Mouse (Mus musculus) liver, embryonic 12.5 days (tissue): Measurements from ENCODE around the gene A630095E13Rik. TPM values are rescaled to one million over a fixed set of nuclear protein-coding genes. Genes with fewer than 3 reads are reported as not detected.
"Not testable (repeated sequence)": the region's sequence is repeated elsewhere in the genome, so short reads cannot be mapped to it uniquely, and the experiment has no call there.

ENCODE experiments used
- ATAC-seq: fragments of 200-750 bp; cut with Nextera tagmentation; 2 replicates; pipeline ENCODE4 v1.8.0; 2017; ENCODE audit warnings: moderate number of reproducible peaks, mild to moderate bottlenecking, moderate library complexity
- H3K27ac ChIP-seq: fragments of 300-500 bp; sonication (generic); 2 replicates; pipeline ENCODE4 v1.5.1; 2016; ENCODE audit warnings: mild to moderate bottlenecking
- H3K27me3 ChIP-seq: fragments of 300-500 bp; sonication (generic); replicated peaks from 2 replicates; pipeline ENCODE4 v1.6.1; 2016; ENCODE audit warnings: mild to moderate bottlenecking, moderate library complexity
- H3K36me3 ChIP-seq: fragments of 300-500 bp; sonication (generic); 2 replicates; pipeline ENCODE4 v1.6.1; 2016; ENCODE audit warnings: mild to moderate bottlenecking, moderate library complexity
- H3K4me1 ChIP-seq: fragments of 300-500 bp; sonication (generic); 2 replicates; pipeline ENCODE4 v1.6.1; 2016
- H3K4me2 ChIP-seq: fragments of 300-500 bp; sonication (generic); 2 replicates; pipeline ENCODE4 v1.6.1; 2016; ENCODE audit warnings: mild to moderate bottlenecking, moderate library complexity
- H3K4me3 ChIP-seq: fragments of 300-500 bp; sonication (generic); 2 replicates; pipeline ENCODE4 v1.5.1; 2016; ENCODE audit warnings: mild to moderate bottlenecking, moderate library complexity
- H3K9ac ChIP-seq: fragments of 300-500 bp; sonication (generic); 2 replicates; pipeline ENCODE4 v1.6.1; 2016; ENCODE audit warnings: mild to moderate bottlenecking, moderate library complexity
- H3K9me3 ChIP-seq: fragments of 300-500 bp; sonication (generic); replicated peaks from 2 replicates; pipeline ENCODE4 v1.6.1; 2016; ENCODE audit warnings: mild to moderate bottlenecking, moderate library complexity
- WGBS: fragments of 180-500 bp; shearing (Covaris S2); methylation state at CpG from one replicate; pipeline ENCODE4 v1.1.7; 2016; ENCODE audit not compliant: insufficient replicate concordance; 5-methylcytosine and 5-hydroxymethylcytosine counted together
- polyA plus RNA-seq: library from polyadenylated mRNA; unstranded; fragments of >200 nt; fragmentation: Nextera tagmentation; extraction: Ambion mirVana; gene quantifications from 2 replicates; pipeline ENCODE4 v1.2.1, GENCODE M21; 2016

A630095E13Rik gene
- polyA plus RNA-seq: not detected in 2 replicates

DNA sequence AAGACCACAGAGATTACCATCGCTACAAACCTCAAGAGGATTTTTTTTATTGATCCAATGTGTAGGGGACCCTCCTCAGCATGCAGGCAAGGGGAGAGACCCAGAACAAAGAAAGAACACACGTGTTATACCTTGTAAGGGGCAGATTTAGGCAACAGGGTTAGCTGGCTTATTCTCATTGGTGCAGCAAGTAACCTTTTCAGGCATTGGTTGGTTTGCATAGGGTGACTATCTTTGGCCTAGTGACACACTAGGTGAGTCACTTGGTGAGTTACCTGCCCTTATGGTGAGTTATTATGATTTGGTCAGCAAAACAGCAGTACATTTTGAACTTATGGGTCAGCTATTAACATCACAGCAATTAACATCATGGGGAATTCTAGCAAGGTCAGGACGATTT lies at the start of gene A630095E13Rik:
TSS of gene A630095E13Rik (minus strand) at position 101 of the 400 bp plus-strand sequence.
- not testable (repeated sequence) for H3K36me3 ChIP-seq, H3K4me1 ChIP-seq, H3K27ac ChIP-seq, H3K4me3 ChIP-seq, H3K9me3 ChIP-seq, ATAC-seq, H3K27me3 ChIP-seq, H3K9ac ChIP-seq, H3K4me2 ChIP-seq
- whole genome bisulfite sequencing: 32% methylated on average over 3 of the region's 3 CpGs

DNA sequence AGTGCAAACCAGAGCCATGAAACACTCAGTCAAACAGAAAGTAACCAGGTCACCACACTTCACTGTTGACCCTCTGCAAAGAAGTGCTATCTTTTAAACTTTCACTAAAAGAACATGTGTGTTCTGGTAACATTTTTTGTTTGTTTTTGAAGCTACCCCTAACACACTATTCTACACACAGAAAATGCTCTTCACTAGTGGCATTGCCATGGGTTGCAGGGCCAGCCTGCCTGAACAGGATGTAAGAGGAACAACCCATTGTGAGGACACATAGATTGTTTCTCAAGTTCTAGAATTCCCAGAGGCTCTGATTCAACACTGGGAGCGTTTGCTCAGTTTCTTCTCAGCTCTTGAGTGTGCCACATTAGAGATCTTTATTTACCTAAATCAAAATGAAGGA lies 49.7 kb upstream of the A630095E13Rik start, which contains the start of gene Acrv1:
TSS of gene Acrv1 (plus strand) at position 301 of the 400 bp plus-strand sequence.
- H3K4me3 ChIP-seq: no peak within 1 kb of the TSS
- H3K9me3 ChIP-seq: no peaks in the 10 kb centered on the region
- H3K4me1 ChIP-seq: no peaks in the 10 kb centered on the region
- H3K4me2 ChIP-seq: no peak within 1 kb of the TSS
- H3K27ac ChIP-seq: no peak within 1 kb of the TSS
- WGBS: 36% methylated on average over 1 of the region's 1 CpGs
- H3K27me3 ChIP-seq: no peaks in the 10 kb centered on the region
- no peak within 1 kb of the TSS for H3K9ac ChIP-seq
- no peak for ATAC-seq
- H3K36me3 ChIP-seq: no peaks in the 10 kb centered on the region

DNA sequence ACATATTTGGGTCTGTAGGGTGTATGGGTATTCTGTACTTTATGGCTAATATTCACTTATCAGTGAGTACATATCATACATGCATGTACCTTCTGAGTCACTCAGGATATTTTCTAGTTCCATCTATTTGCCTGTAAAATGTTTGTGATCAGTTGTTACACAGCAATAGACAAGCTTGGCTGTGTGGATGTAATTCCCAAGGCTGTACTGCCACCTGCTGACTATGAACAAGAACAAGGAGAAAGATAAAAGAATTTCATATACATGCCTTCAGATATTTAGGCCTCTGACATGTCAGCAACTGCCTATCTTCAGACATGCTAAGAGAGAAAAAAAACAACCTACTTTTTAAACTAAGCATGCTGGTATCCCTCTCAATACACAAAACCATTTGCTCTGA lies 44.2 kb upstream of the A630095E13Rik start:
- no peaks in the 10 kb centered on the region for H3K36me3 ChIP-seq
- H3K4me1 ChIP-seq: no peaks in the 10 kb centered on the region
- no peaks in the 10 kb centered on the region for H3K9me3 ChIP-seq
- no peak overlapping the region for H3K4me2 ChIP-seq
- no peak overlapping the region for H3K9ac ChIP-seq
- no peak overlapping the region for H3K4me3 ChIP-seq
- H3K27ac ChIP-seq: no peak overlapping the region
- no peak for ATAC-seq
- no peaks in the 10 kb centered on the region for H3K27me3 ChIP-seq

DNA sequence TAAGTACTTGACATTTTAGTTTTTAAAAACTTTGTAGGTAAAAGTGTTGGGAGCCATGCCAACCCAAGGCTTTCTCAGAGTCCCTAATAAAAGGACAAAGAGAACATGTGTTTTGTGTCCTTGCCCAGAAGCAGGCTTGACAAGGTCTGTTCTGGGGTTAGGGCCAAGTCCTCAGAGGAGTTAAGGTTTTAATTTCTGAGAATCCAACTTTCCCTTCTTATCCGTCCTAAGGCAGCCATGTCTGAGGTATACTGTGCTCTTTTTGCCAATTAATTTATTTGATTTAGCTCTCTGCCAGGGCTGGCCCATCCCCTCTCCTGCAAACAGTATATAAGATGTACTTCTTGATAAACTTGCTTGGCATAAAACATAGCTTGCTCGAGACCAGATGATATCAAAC lies 38.2 kb upstream of the A630095E13Rik start:
- Histone ChIP-seq H3K36me3 (no peaks in the 10 kb centered on the region), H3K4me2 (no peak overlapping the region), H3K4me3 (no peak overlapping the region), H3K4me1 (no peaks in the 10 kb centered on the region), H3K9ac (no peak overlapping the region), H3K9me3 (no peaks in the 10 kb centered on the region), H3K27me3 (no peaks in the 10 kb centered on the region), H3K27ac (no peak overlapping the region)
- no peak for ATAC-seq
- 55% methylated on average over 2 of the region's 2 CpGs for WGBS

Other genes with a start within 250 kb of the A630095E13Rik start
- not detected in 2 replicates for gene Gm7257, start 211.5 kb downstream of the A630095E13Rik start, polyA plus RNA-seq
- gene Gm9513, start 167.7 kb downstream of the A630095E13Rik start, polyA plus RNA-seq: not detected in 2 replicates
- gene Gm5615, start 101.4 kb downstream of the A630095E13Rik start, polyA plus RNA-seq: not detected in 2 replicates
- gene Gm17689, start 60.7 kb downstream of the A630095E13Rik start, polyA plus RNA-seq: not detected in 2 replicates
- gene Acrv1, start 49.8 kb upstream of the A630095E13Rik start, polyA plus RNA-seq: not detected in 2 replicates
- 29.4 and 31.5 TPM in 2 replicates for gene Chek1, start 83.7 kb upstream of the A630095E13Rik start, polyA plus RNA-seq
- gene Stt3a, start 124.3 kb upstream of the A630095E13Rik start, polyA plus RNA-seq: 218 and 227 TPM in 2 replicates
- gene Ei24, start 154.0 kb upstream of the A630095E13Rik start, polyA plus RNA-seq: 41.9 and 42.7 TPM in 2 replicates
- 0.82 and 0.99 TPM in 2 replicates for gene Fez1, start 178.5 kb upstream of the A630095E13Rik start, polyA plus RNA-seq